Mouse (Mus musculus) CD4-positive helper T cell, adult 2 months (primary cell): ENCODE data around the gene Ptk7.

Source experiments
- DNase-seq: peaks from one replicate; pipeline ENCODE4 v3.0.0-alpha.2; 2012; ENCODE audit warnings: low read depth, missing footprints, low spot score

Ptk7 gene

DNA sequence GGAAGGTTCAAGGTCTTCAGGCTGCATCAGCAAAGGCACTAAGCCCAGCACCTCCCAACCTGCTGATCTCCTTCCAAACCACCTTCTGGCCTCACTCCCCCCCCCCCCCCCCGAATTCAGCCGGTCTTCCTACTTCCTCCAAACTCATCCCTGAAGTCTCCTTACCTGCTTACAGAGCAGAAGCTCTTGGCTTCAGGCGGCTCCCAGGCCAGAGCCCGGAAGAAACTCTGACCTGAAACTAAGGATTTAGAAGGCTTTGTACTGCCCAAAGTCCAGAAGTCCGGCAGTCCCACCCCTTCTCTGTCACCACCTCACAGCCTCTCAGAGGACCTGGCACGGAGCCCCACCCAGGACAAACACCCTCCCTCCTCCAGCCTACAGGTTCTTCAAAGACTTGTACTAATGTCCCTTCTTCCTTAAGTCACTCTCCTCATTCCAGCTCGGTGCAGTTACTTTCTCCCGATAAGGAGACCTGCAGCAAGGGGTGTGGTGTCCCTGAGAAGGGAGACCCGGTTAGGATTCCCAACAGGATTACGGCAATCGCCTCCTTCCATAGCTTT, 15.7 kb upstream of the Ptk7 start:
- peak; percentile 23 for DNase-seq

DNA sequence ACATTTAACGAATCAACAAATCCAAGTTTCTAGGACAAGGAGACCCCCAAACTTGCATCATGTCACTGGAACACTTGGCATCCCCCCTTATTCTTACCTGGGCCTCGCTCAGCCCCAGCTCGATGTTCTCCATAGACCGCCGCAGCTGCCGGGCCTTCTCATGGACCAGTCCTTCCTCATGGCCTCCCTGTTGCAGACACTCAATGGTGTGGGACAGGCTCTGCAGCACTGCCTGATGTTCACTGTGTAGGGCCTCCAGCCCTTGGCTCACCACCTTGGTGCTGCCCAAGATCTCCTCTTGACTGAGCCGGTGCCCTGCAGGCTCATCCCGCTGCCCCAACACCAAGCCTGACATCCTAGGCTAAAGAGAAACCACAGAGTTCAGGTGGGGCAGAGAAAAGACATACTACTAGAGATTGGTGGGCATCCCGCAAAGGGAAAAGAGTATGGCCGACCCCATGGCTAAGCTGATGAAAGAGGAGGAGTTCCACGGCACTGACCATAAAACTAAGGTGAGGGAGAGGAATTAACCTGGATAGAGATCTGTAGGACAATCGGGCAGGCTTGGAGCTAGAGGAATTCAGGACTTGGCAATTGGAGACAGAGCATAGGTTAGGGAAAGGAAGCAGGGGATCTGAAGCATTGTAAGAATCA, 15.0 kb upstream of the Ptk7 start:
- no peak for DNase-seq

DNA sequence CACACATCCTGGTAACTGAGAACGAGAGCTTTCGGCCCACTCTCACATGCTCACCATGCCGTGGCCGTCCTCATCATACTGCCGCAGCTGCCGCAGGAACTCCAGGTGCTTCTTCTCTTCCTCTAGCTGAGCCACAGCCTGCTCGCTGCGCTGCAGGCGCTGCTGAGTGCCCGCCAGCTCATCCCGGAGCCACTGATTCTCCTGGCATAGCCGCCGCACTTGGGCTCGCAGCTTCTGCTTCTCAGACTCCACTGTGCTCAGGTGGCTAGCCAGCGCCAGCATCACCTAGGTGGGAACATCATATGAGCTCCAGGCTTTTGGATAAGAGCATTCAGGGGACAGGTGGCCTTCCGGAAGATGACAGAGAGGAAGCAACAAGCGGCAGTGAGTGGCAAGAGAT, 12.8 kb upstream of the Ptk7 start:
- no peak for DNase-seq

DNA sequence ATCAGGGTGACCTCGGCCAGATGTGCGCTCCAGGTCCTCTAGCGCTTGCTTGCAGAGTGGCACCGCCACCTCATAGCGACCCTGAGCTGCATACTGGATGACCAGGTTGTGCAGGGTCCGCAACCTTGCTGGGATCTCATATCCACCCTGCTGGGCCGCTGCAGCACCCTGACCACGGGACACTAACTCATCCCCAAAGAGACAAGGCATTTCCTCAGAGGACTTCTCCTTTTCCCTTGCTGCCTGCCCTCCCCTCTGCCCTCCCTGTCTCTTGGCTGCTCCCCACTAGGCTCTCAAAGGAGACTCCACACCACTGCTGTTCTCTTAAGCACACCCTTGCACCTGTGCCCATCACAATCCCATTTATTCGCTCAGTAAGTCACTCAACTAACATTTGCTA, 10.6 kb upstream of the Ptk7 start:
- no peak for DNase-seq

DNA sequence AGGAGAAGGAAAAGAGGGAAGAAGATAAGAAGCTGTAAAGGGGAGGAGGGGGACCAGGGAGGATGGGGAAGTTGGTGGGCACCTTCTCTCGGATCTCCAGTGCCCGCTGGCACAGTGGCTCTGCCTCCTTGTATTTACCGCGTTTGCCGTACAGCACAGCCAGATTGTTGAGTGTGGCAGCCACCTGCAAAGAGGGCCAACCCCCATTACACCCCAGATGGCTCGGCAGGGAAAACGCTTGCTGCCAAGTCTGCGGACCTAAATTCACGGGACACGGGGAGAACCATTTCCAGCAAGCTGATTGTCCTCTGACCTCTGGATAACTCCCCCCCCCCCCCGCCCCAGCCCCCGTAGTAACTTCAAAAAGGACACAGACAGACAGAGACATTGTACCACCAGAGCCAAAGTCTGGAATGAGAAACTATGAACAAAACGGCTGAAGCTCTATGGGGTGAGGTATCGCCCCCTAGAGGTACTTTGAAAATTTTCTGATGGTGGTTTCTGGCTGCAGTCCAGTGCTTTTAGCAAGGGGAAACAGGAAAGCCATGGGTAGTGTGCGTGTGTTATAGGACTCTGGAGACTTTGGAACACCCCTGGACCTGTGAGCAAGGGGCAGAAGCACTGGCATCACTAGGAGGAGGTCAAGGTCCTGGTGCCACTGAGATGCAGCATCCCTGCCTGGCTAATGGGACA, 7.7 kb upstream of the Ptk7 start:
- peak; percentile 61 for DNase-seq

DNA sequence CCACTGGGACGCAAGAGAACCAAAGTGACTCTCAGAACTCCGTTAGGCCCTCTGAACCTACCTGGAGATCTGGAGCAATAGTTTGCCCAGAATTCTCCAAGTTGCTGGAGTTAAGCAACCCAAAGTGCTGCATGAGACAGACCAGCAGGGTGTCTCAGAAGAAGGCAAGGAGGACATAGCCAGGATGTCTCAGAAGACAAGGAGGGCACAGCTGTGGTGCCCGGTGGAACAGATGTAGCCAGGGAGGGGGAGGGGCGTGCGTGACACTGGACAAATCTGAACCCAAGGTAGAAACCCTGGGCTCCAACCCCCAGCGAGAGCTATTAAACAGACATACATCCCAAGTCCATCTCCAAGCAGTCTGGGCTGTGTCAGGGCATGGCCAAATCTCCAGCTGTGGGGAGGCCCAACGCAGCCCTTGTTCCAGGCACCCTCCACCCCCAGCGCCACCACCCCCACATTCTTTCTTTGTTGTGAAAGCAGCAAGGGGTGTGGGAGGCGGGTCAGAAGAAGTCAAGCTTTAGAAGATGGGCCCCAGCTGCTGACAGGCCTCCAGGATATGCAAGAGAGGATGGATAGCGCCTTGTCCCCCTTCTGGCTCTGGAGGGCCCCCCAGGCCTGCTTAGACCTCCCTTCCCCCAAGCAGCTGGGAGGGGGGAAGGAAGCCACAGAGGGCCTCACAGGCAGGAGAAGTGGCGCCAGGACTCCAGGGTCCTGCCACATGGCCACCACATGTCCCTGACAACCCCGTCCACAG, 559 bp upstream of the Ptk7 start:
- no peak for DNase-seq

DNA sequence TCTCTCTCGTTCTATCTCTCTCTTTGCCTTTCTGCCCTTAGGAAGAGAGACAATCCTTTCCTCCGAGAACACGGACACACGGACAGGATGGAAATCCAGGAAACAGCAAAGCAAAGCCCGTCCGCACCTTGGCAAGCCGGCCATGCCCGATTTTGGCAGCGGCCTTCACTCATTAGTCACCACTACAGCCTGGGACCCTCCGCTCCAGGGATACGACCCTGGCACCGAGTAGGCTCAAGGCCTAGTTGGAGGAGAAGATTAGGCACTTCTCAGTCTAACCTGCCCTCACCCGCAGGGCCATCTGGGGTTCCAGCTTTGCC, 873 bp downstream of the Ptk7 start:
- DNase-seq = no peak

DNA sequence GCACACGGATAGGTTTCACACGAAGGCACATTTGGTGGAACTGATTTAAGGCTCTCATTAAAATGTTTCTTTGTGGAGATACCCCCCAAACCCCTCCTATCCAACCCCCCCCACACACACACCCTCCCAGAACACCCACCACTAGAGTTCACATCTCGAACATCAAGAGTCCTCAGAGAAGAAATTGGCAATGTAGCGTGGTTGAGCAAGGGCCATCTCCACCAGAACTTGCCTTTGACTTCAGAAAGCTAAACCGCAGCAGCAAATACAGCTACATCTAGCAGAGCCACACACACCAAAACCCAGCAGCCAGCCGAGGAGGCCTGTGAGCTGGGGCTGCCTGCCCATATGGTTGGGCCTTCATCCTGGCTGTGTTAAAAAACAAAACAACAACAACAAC, 1.9 kb downstream of the Ptk7 start:
- DNase-seq = no peak

DNA sequence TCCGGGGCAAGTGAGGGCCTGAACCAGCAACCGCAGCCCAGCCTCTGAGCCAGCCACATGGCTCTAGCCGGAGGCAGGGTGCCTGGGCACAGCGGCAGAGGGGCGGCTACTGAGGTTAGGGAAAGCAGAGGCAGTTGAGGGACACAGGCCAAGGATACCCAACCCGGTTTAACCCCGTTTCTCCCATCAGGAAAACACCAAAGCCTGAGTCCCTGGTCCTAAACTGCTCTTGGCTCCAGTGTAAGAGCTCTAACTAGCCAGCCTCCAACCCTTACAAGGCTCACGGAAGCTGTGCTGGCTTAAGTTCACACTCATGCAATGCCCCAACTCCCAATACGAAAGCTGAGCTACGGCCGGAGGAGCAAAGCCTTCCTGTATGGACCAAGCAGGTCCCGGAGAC, 4.7 kb downstream of the Ptk7 start:
- no peak for DNase-seq

DNA sequence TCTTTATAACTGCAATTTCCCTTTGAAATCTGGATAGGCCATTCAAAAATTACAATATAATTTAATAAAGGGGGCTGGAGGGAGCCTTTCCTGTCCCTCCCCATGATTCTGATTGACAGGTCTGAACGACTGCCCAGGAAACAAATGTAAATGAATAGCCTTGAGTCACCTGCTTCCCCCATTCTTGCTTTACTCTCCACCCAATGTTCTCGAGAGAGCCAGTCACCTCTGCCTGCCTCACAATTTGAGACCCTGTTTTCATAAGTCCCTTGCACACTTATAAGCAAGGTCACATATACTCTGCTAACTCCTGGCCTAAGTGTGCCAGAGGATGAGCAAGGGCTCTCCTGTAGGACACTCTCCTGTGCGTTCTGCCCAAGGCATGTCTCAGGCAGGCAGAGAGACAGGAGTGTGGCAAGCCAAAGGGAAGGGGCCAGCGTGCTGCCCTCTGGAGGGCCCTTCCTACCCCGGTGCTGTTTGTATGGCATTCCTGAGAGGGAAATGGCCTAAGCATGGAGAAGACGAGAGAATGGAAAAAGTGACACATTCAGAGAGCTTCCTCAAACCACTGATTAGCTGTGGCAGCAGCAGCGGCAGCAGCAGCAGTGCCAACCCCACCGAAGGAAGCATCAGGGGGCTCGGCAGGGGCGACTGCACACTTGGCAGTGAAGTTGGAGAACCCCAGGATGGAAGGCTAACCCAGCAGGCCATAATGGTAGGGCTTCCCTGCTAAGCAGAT, 5.3 kb downstream of the Ptk7 start:
- no peak for DNase-seq

DNA sequence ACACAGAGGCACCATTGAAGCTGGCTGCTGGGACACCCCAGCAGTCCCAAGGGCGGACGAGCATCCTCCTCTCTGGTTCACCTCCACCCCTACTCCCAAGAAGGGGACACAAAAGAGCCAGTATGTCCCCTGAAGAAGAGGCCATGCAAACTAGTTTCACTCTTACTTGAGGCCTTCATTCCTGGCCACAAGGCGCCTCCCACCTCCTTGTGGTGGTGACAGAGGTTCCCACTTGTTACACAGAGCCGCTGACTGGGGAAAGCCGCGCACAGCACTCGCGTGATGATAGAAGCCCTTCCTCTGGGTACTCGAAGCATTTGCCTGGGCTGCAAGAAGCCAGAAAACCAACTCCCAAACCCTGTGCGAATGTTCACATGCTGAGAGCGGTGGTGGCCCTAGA, 7.0 kb downstream of the Ptk7 start:
- DNase-seq = no peak

DNA sequence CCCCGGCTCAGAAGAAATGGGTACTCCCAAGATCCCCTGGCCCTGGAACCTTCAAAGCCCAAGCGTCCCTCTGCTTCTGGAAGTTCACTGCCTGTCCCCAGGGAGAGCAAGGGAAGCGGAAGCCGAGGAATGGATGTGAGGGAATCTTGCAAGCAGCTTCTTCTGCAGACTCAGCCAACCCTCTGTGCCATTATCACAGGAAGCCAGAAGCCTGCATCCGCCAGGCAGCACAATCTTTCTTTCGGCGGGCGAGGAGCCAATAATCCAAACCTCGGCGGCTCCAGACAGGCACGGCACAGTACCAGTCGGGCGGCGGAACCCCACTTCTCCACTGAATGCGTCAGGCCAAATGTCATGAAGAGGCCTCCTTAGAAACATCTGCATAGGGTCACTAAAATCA, 8.0 kb downstream of the Ptk7 start:
- no peak for DNase-seq

DNA sequence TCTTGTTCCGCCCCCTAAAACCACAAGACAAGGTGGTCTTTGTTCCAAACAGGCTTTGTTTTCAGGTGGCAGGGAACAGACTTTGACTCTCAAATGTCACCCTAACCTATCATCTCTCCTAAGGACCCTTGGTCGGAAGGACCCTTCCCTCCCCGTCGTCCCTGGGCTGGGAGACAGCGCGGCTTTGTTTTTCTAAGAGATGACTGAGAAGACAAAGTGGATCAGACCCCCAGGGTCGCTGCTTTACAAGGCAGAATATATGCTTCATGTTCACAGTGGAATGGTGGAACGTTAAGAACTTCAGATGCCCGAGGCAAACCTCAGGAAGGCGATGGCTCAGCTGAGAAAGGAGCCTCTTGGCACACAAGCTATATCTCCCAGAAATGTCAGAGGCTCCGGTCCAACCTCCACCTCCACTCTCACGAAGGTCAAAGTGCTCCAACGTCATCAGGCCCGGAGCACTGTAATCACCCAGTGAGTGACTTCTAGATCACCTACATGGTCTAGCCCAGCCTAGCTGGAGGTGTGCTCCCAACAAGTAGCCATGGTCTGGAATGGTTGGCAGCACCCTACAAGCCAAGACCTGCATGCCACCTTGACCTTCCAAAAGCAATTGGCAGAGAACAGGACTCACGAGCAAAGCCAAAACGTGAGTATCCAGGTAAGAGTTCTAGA, 9.5 kb downstream of the Ptk7 start:
- DNase-seq = no peak

DNA sequence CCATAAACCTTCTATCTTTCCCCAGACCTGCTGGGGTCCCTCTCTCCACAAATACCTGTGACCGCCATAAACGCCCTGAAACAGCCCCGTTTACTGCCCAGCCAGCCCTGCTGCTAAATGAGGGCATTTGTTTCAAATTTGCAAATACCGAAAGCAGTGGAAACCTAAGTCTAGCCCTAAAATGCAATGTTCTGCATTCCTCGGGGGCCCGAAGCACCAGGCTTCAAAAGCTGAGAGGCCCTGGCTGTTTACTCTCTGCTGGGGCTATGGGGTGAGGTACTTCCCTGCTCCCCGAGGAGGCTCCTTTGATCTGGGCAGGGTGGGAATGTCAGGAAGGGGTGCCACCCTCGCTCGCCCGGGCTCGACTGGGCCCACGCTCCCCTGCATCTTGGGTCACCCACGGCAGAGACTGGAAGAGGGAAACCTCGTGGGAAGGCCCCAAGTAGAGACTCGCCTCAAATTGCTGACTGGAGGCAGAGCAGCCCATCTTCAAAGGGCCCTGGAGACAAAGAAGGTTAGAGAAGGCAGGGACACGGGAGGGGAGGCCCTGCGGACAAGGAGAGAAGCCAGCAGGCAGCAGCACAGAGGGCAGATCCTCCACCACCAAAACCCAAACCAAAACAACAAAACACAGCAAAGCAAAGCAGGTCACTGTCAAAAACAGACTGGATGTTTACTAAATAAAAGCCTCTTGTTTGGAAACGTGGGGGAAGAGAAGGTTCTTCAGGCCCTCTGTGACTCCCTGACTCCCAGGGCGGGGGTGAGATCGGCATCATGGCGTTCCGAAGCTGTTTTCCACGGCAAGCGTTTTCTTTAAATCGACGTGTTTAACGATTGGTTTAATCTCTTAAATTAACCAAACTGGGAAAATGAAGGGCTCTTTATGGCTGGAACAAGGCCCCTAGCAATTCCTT, 10.3 kb downstream of the Ptk7 start:
- no peak for DNase-seq

DNA sequence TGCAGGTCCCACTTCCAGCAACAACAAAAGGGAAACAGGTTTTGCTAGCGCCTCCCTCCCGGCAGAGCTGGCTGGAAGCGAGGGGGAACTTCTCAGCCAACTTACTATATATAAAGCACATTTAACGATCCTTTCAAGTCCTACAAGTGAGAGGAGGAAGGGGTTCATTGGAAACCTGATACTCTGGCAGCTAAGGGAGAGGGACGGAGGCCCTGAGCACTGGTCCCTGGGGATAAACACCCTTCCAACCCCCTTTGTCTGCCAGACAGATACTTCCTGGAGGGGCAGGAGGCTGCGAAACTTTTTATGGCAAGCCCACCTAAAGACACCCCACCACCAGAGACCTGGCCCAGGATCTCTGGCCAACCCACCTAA, 10.9 kb downstream of the Ptk7 start:
- no peak for DNase-seq

DNA sequence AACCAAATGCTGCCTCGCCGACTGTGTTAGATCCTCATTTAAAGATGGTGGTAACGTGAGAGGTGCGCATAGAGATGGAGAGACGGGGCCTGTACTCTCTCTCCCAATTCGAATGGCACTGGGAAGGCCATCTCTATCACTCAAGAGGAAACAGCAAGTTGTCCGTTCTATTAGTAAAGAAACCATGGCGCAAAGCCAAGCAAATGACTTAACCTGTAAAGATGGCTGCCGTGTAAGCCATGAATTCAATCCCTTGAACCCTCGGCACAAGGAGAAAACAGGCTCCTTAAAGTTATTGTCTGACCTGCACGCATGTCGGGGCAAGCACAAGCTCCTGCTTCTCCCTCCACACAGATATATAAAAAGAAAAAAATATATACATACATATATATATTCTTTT, 11.5 kb downstream of the Ptk7 start:
- DNase-seq = no peak

DNA sequence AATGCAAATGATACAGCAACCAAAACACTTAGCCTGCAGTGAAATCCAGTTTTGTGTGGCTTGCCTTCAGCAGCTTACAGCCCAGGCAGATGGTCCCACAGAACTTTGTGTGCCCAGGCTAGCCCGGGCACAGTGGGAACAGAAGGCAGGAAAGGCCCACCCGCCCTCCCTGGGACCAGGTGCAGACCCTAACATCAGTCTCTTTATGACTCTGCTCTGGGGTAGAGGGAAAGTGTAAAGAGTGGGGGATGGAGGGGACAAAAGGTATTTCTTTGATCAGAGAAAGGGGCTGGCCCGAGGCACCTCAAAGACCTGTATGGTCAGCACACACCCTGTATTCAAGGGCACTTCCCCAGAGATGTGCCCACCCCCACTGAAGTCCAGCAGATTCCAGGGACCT, 16.1 kb downstream of the Ptk7 start:
- DNase-seq = no peak

DNA sequence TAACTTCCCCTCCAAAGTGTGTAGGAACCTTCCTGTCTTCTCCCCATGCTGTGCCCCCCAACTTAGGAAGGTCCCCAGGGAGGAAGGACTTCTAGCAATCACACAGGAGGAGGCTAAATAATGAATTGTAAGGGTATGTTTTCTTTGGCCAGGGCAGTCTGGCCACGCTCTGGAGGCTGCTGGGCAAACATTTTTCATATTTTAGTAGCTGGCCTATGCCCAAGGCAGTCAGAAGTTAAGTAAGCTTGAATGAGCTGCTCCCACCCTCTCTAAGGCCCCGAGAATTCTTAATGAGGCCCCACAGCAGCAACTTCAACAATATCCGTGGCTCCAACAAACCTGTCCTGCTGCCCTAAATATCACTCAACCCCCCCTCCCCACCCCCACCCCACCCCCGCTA, 16.5 kb downstream of the Ptk7 start:
- no peak for DNase-seq

DNA sequence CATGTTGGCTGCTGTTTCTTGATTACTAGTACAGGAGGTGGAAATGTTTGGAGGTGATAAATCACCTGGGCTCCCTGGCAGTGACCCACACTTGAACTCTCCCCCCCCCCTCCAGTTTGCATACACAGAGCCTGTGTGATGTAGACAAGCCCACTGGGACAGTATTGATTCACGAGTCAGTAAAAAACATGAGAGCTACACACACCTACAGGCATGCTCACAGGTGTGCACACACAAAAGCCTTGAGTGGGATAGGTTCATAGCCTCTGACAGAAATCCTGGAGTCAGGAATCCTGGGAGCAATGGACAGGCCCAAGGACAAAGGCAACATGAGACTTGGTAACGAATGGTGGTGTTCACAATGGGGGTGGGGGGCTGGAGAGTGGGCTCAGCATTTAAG, 17.1 kb downstream of the Ptk7 start:
- no peak for DNase-seq

DNA sequence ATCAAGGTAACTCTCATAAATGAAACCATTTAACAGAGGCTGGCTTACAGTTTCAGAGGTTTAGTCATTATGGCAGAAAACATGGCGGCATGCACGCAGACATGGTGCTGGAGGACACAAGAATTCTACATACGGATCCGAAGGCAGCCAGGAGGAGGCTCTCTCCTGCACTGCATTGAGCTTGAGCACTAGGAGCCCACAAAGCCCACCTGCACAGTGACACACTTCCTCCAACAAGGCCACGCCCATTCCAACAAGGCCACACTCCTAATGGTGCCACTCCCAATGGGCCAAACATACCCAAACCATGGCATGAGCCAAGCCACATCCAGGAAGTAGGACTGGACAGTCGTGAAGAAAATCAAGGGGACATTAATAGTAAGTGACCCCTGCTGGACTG, 18.0 kb downstream of the Ptk7 start:
- no peak for DNase-seq
